Mouse (Mus musculus) G1E (cell line): ENCODE data around the gene Evl.

Experiments
- CTCF ChIP-seq: IDR thresholded peaks from 2 replicates; pipeline ENCODE4 v1.5.1; 2012; ENCODE audit warnings: low read depth, low read length, inconsistent platforms, mixed read lengths
- GATA1 ChIP-seq: IDR thresholded peaks from 2 replicates; pipeline ENCODE4 v1.6.1; 2012; ENCODE audit warnings: borderline replicate concordance, low read length, inconsistent platforms, mixed read lengths

DNA sequence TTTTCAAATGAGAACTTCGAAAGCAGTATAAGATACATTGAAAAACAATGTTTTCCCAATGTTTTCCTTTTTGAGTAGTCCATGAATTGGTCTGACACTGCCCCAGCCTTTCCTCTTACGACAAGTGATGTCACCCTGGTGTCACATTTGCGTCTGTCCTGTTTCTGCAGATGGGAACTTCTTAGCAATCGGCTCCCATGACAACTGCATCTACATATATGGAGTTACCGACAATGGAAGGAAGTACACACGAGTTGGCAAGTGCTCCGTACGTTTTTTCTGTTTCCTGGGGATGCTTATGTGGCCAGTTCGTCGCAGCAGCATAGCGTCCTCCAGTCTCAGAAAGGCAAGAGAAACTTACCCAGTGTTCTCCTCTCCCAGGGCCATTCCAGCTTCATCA is 20.0 kb upstream of the Evl start:
- TF ChIP-seq CTCF (no peak), GATA1 (no peak)
